Mouse (Mus musculus): ENCODE results near the gene Mien1.

The Mien1 gene

DNA sequence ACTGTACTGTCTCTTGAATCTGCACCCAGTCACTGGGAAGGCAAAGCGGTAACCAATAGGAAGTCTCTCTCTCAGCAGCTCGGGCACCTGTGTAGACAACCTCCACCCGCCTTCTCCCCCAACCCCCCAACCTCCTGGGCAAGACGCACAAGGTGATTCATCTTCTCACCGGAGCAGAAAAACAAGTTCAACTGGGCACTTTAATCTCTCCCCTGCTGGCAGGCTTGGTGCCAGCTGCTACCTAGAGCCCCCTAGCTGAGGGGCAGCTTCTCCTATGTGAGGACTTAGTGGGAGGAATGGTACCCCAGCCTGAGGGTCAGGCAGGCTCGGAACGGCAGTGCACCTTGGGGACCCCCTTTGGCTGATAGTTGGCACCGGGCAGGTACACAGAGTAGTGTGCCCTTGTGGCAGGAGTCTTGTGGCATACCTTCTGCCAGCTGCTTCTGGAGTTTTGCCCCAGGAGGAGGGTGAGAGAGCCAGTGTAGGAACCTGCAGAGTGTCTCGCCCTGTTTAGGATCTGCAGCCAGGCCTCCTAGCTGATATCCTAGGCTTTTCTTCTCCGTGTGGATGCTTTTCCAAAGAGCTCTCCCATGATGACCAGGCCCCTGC lies 19.7 kb downstream of the Mien1 start:
- no peak for DNase-seq

DNA sequence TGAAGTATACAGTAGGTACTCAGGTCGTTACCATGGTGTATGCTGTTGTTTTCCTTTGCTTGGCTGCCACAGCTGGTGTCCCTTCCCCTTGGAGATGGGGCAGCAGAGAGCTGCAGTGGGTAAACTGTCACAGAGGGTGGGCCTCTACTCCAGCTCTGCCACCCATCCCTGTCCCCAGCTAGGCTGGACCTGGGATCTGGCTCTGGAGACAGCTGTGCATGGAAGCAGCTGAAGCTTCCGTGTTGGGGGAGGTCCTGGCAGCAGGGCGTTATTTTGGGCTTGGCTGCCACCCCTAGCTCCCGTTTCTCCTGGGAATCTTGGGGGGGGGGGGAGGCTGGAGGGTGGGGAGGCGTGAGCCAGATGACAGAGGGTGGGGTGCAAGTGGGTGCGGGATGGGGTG lies 20.5 kb downstream of the Mien1 start:
- DNase-seq = no peak

DNA sequence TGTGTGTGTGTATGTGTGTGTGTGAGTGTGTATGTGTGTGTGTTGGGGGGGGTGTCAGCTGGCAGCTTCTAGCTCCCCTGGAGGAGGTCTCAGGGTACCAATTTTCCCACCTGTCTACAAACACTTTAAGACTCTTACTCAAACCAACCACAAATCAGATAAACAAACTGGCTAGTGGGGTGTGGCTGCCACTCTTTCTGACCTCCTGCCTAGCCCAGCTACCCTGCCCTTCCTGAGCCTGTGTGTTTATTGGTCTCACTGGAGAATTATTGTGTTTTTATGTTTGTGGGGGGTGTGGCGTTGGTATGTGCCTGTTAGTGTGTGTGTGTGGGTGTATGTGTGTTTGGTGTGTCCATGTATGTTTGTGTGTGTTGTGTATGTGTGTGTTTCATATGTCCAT lies 21.7 kb downstream of the Mien1 start:
- no peak for DNase-seq

DNA sequence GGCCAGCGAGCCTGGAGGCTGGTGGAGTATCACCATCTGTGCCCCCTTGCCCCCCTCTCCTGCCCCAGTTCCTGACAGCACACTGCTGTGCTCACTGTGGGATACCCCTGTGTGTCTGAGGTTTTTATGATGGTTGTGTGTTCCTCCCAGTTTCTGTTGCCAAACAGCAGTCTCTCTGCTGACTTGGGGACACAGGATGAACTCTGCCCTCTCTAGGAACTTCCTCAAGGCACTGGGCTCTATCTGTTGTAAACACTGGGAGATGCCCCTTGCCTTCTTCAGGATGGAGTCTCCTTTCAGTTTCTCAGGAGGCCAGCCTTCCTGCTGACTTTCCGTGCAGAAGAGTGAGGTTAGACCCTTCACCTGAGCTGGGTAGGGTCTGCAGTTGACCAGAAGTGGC lies 24.6 kb downstream of the Mien1 start:
- DNase-seq = no peak

DNA sequence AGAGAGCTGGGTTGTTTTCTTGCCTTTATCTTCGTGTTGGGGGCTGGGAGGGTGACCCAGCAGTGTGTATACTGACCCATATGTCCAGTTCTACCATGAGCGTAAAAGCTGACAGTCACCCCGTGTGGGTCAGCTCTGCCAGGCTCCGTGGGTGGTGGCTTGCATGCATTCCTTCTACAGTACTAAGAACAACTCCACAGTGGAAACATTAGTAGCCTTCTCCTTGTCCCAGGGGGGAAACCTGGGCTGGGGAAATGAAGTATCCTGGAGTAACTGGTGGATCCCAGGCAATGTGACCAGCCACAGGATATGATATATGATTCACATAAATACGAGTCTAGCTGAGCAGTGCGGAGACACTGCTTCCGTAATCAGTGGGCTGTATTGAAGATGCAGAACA lies 25.1 kb downstream of the Mien1 start:
- DNase-seq = no peak

DNA sequence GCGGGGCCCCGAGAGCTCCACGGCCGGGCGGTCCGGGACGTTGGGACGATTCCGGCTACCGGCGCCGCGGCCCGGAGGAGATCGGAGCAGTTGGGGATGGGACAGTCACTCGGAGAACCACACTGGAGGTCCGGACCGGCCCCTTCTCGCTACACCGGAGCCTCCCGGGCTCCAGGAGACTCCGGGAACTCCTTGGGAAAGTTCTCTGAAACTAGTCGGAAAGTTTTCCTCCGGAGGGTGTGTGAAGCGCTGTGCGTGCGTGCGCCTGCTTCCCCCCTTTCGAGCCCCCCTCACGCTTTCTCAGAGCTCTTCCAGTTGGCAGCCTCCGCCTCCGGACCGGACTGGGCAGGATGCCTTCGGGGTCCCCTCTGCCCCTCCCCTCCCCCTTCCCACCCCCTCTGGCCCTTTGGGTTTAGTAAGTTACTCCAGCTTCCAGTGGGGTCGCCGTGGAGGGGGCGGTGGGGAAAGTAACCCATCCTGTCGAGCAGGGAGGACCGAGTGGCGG lies 25.9 kb downstream of the Mien1 start:
- no peak for DNase-seq

DNA sequence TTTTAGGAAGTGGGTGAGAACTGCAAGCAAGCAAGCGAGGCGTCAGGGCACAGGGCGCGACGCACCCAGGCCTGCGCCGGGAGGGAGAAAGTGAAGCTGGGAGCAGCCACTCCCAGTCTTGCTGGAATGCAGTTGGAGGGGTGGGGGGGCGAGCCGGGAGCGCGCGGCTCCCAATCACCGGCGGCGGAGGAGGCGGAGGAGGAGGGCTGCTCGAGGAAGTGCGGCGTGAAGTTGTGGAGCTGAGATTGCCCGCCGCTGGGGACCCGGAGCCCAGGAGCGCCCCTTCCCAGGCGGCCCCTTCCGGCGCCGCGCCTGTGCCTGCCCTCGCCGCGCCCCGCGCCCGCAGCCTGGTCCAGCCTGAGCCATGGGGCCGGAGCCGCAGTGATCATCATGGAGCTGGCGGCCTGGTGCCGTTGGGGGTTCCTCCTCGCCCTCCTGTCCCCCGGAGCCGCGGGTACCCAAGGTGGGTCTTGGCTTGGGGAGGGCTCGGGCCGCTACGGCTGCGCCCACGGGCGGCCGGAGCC lies 26.5 kb downstream of the Mien1 start, which contains the start of gene Erbb2:
Gene Erbb2, plus strand, starts transcription at position 198 of the 524 bp plus-strand sequence.
- DNase-seq = no peak

DNA sequence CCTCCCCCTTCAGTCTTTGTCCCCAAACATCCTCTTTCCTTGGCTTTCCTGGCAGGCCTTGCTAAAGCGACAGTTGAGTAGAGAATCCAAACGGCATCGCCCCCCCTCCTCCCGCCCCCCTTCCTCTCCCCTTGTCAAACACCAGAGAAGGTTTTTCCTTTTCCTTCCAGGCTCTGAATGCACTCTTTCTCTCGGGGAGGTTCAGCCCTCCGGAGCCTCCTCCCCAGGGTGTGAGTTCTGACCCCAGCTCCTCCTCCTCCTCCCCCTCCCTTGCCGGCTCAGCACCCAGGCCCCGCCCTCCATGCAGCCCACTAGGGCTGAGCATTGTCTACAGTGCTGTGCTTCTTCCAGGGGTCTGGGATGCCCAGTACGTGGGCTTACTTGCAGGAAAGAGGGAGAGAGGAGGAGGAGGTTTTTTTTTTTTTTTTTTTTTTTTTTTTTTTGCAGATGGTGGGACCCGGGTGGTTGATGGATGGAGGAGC lies 29.4 kb downstream of the Mien1 start:
- no peak for DNase-seq

DNA sequence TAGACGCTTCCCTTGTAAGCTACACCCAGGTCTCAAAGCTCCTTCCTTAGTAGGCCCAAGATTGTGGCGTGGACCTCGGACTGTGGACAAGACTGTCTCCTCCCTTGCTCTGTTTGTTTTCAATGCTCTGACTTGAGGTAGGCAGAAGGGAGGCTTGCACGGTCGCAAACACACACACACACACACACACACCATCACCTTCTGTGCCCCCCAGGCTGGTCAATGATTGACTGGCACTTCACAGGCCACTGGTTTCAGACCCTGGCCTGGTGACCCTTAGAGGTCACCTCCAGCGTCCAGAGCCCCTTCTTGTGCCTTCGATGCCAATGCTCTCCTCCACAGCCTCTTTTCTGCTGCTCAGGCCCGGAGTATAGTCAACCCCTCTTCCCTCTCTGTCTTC lies 29.9 kb downstream of the Mien1 start:
- no peak for DNase-seq

DNA sequence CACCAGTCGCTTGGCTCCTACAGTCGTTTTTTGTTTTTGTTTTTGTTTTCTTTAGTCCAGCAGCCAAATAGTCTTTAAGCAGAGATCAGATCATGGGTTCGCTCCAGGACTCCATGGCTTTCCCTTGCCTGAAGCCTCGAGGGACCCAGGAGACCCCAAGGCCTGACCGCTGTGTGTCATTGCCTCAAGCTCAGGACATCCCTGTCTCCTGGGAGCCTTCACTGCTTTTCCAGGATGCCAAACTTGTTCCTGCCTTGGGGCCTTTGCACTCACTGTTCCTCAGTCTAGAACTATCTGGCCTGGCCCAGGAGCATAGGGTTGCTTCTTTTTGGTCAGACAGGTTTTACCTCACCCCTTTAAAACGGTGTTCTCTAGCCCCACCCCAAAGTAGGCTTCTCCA lies 32.2 kb downstream of the Mien1 start:
- DNase-seq = no peak

DNA sequence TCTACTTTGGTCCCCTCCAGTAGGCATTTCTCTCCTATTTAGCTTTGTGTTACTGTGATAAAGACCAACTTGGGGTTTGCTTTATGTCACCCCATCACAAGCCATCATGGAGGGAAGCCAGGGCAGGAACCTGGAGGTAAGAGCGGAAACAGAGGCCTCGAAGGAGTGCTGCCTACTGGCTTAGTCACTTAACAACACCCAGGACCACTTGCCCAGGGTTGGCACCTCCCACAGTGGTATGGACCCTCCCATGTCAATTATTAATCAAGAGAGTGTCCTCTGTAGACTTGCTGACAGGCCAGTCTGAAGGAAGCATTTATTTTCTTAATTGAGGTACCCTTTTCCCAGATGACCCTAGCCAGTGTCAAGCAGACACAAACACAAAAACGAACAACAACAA lies 38.0 kb downstream of the Mien1 start:
- no peak for DNase-seq

DNA sequence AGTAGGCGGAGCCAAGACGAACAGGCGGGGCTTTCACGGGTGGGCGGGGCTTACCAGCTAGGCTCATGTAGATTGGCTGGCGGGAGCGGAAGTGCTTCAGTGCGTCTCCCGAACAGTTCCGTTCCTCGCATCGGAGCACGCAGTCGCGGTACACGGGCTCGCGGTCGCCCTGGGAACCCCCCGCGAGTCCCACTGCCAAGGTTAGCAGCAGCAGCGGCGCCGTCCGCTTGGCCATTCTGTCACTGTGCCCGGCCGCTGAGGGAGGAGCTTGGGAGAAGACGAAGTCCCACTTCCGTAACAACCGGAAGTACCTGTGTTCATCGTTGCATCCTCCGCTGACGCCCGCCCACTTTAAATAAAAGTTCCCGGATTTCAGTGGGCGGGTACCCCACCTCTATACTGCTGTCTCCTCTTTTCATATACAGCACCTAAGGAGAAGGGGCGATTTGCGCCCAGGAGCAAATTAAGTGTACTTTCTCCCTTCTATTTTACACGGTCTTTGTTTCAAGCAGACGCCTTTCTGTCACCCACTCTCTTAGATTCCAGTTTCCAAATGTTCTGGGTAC lies 38.5 kb downstream of the Mien1 start, which contains the start of gene Pgap3:
Gene Pgap3, minus strand, starts transcription at position 330 of the 566 bp plus-strand sequence.
- peak; percentile 82 for DNase-seq

DNA sequence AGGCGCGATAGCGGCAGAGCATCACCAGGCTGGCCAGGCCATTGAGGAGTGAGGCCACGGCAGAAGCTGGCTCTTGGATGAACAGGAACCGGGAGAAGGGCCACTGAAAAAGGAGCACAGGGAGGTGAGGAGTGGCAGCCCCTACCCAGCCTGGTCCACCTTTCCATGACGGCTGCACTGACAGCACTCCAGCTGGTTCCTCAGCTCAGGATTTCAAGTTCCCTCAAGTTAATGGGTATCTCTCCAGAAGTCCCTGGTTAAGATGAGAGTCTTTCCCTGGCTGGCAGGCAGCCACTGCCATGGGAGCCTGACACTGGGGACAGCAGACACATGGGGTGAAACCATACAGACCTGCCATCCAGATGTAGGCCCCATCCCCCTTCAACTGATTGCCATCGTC lies 40.8 kb downstream of the Mien1 start:
- DNase-seq = no peak

DNA sequence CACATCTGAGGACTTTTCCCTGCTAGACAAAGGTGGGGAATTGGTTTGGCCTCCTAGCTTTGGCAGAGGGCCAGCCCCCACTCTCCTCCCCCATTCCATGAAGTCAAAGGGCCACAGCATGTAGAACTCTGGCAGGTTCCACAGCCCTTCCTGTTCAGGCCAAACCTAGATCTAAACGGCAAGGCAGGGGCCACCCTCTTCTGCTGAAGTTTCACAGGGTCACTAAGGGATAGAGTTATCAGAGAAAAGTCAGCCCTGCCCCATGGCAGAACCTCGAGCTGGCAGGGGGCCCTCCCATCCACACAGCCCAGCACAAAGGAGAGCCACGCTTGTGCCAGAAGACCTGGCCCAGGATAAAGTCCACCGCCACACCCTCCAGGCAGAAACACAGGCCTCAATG lies 43.8 kb downstream of the Mien1 start:
- no peak for DNase-seq

DNA sequence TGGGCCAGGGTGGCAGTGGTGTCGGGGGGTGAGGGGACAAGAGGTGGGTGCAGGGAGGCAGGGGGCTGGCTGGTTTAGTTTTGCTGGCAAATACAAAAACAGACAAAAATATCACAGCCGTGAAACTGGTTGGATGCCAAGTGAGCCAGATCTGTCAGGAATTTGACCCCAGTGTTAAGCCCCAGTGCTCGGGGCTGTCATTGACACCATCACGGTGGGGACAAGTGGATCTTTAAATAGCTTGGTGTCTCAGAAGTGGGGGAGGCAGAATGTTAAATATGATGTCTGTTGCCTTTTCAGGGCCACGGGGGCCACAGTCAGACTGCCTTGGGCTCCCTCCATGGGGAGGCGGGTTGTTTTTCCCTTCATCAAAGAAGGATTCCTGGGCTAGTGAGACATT lies 44.5 kb downstream of the Mien1 start:
- no peak for DNase-seq

DNA sequence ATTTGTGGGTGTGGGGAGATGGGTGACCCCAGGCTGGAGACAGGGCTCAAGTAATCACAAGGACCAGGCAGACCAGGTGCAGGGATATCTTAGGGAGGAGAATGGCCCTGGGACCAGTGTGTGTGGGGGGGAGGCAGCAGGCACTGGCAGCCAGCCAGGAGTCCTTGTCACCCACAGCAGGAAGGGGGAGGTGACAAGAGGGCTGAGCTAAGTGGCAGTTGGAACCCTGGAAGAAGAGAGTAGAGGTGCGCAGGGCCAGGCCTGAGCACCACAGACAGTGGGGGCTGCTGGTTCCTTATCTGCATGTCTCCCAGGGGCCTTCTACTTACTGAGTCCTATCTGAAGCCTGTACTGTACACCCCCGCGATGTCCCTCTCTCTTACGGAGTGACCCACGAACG lies 45.5 kb downstream of the Mien1 start:
- DNase-seq = no peak

DNA sequence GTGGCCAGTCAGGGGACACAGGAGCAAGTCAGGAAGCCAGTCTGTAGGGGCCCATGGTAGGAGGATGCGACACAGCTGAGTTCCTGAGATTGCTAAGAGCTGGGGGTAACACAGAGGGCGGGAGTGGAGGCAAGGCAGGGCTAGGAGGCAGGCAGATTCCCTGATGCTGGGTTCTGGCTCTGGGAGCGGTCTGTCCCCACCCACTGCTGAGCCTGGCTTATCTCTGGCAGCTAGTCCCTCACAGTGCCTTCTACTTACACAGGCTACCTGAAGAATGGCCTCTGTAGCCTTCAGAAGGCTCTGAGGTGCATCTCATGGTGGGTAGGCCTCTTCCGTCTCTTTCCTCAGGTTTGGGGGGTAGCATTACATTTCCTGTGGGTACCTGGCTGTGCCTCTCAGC lies 46.1 kb downstream of the Mien1 start:
- DNase-seq = no peak

DNA sequence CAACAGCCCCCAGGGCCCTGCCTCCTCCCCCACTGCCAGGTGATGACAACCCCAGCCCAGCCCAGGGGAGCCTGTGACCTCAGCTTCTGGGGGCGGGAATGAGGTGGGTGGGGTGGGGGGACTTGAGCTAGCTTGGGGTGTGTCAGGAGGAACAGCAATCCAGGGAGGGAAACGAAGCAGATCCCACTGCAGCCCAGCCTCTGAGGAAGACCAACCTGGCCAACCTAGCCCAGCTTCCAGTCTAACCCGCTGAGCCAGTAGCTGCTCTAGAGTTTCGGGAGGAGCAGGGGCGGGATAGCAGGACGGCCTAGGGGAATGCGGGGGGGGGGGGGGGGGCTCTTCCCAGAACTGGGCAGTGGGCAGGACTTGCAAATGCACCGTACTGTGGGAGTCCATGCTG lies 46.8 kb downstream of the Mien1 start:
- DNase-seq = no peak

DNA sequence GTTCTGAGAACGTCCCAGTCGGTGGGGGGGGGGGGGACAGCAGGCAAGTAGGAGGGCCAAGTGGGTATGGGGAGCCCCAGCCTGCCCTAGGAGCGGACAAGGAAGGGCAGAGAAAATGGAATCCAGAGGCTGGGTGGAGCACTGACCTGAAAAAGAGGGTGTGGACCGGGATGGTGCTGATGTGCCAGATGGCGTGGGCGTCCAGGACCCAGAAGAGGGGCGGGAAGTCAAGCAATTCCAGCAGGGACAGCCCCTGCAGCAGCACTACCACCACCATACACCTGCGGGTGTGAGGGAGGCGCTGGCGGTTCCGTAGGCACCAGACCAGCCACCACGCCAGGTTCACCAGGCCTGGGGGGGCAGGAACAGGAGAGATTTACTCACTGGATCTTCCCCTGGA lies 48.6 kb downstream of the Mien1 start:
- DNase-seq = no peak

DNA sequence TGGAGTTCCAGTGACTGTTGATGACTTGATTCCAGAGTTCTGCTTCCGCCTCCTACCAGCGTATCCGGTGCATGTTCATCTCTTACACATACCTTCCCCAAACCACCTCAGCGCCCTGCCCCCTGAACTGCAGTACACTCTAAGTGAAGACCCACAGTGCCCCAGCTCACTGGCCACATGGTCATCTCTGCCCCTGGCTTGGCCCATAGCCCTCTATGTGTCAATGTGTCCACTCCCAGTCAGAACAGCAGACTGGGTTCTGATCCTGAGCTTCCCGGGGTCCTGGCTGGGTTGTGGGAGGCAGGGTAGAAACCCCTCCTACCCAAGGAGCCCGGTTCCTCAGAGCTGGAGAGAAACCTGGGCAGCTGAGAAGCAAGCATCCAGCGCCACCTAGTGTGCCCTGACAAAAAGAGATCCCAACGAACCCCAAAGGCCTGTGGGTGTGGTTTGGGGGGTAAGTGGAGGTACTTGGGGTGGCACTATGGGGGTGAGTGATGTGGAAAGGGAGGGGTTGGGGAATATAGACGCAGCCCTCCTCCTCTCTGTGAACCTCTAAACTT lies 49.5 kb downstream of the Mien1 start:
- peak; percentile 67 for DNase-seq

DNA sequence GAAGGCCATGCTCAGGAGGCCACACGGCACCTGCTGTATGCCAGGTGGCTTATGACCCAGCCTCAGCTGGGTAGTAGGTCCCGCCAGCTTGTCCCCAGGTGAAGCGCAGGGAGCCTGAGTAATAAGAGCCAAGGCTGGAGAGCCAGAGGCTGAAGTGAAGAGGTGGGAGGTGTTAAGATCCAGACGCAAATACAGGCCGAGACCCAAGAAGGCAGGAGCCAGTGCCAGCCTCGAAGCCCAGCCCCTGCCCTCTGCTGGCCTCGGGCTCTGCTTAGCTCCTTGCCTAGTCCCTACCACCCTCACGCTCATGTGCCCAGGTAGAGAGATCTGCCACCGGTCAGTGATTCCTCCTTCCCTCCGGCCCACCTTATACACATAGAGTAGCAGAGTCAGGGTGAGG lies 50.5 kb downstream of the Mien1 start:
- no peak for DNase-seq

Data from cerebellum, adult 11 months (tissue).